Mouse (Mus musculus) E14TG2a.4 (cell line): ENCODE results near the gene Gfod2.
A peak's percentile ranks its signal among the peaks of the same experiment; 100 is the strongest.

Source experiments
- H3K27me3 ChIP-seq: 2 replicates; pipeline ENCODE4 v1.6.1; 2014; ENCODE audit warnings: low read length, control low read depth; ENCODE audit not compliant: insufficient read depth
- H3K36me3 ChIP-seq: 2 replicates; pipeline ENCODE4 v1.6.1; 2014; ENCODE audit warnings: low read length, control low read depth; ENCODE audit not compliant: insufficient read depth
- H3K4me1 ChIP-seq: replicated peaks from 2 replicates; pipeline ENCODE4 v1.6.1; 2014; ENCODE audit warnings: low read depth, low read length, control low read depth
- H3K4me3 ChIP-seq: replicated peaks from 2 replicates; pipeline ENCODE4 v1.5.1; 2014; ENCODE audit warnings: mild to moderate bottlenecking, low read length
- H3K9me3 ChIP-seq: 2 replicates; pipeline ENCODE4 v1.6.1; 2014; ENCODE audit warnings: low read length, control low read depth
- CTCF ChIP-seq: conservative IDR thresholded peaks from 2 replicates; pipeline ENCODE4 v1.5.1; 2014; ENCODE audit warnings: low read length
- NANOG ChIP-seq: IDR thresholded peaks from 2 replicates; pipeline ENCODE4 v1.6.1; 2014; ENCODE audit warnings: borderline replicate concordance, low read length, mixed read lengths
- POU5F1 ChIP-seq: IDR thresholded peaks from 2 replicates; pipeline ENCODE4 v1.6.1; 2014; ENCODE audit warnings: low read length, borderline replicate concordance

Gfod2 gene

GRCm38 (mm10) chr8:105773441-105773861 is 15.0 kb upstream of the Gfod2 start:
- Histone ChIP-seq H3K36me3 (peaks cover 90% of the 10 kb centered on the region), H3K4me1 (peaks cover 5% of the 10 kb centered on the region), H3K4me3 (no peak overlapping the region), H3K27me3 (no peaks in the 10 kb centered on the region), H3K9me3 (no peaks in the 10 kb centered on the region)
- no peak for TF ChIP-seq NANOG
- no peak for TF ChIP-seq POU5F1
- TF ChIP-seq CTCF = no peak

DNA sequence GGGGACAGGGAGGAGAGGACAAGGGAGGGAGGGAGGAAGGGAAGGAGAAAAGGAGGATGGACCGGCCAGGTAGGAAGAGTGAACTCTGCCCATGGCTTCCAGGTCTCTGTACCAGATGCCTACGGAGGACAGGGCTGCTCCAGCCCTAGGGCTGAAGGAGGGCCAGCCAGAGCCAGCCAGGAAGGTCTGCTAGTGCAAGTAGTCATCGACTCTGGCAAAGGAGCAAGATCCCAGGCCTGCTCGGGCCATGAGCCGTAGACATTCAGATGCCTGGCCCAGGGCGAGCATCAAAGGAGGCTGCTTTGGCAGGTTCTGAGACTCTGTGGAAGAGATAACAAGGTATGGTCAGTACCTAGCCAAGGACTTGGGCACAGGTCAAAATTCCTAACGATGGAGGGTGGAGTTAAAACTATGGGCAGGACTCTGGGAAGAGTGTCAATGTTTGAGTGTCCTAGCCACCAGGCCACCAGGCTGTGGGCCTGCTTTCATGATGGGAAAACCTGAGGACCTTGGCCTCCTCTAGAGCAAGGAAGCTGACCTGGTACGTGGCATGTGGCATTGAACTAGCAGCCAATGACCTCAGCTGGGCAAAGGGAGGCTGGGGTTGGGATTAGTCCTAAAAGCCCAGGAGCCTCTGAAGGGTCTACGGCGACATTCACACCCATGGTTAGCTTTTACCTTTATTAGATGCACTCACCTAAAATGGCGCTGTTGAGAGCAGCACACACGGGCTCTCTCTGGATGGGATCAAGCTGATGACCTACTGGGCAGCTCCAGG is 13.1 kb upstream of the Gfod2 start:
- peaks cover 82% of the 10 kb centered on the region for H3K36me3 ChIP-seq
- peaks cover 5% of the 10 kb centered on the region for H3K4me1 ChIP-seq
- H3K4me3 ChIP-seq = no peak overlapping the region
- H3K27me3 ChIP-seq = no peaks in the 10 kb centered on the region
- H3K9me3 ChIP-seq = no peaks in the 10 kb centered on the region
- TF ChIP-seq CTCF = no peak
- TF ChIP-seq POU5F1 = no peak
- TF ChIP-seq NANOG = no peak

DNA sequence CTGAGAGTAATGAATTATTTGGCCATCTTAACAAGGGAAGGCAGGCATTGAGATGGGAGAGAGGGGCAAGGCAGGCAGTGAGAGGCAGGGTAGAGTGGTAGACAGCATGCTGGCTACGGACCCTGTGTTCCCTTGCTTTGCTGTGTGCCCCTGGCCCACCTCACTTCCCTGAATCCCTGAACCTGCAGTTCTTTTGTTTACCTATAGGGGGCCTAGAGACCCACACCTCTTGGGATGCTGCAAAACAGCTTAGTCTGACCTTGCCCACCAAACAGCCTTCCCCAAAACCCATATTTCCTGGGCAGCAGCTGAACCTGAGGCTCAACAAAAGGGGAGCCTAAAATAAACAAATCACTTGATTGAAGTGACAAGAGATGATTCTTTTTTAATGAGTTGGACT is 12.1 kb upstream of the Gfod2 start:
- H3K36me3 ChIP-seq = peaks cover 73% of the 10 kb centered on the region
- TF ChIP-seq CTCF = peak; percentile 90
- TF ChIP-seq NANOG = no peak
- H3K4me1 ChIP-seq = peaks cover 5% of the 10 kb centered on the region
- H3K9me3 ChIP-seq = no peaks in the 10 kb centered on the region
- H3K4me3 ChIP-seq = no peak overlapping the region
- H3K27me3 ChIP-seq = no peaks in the 10 kb centered on the region

DNA sequence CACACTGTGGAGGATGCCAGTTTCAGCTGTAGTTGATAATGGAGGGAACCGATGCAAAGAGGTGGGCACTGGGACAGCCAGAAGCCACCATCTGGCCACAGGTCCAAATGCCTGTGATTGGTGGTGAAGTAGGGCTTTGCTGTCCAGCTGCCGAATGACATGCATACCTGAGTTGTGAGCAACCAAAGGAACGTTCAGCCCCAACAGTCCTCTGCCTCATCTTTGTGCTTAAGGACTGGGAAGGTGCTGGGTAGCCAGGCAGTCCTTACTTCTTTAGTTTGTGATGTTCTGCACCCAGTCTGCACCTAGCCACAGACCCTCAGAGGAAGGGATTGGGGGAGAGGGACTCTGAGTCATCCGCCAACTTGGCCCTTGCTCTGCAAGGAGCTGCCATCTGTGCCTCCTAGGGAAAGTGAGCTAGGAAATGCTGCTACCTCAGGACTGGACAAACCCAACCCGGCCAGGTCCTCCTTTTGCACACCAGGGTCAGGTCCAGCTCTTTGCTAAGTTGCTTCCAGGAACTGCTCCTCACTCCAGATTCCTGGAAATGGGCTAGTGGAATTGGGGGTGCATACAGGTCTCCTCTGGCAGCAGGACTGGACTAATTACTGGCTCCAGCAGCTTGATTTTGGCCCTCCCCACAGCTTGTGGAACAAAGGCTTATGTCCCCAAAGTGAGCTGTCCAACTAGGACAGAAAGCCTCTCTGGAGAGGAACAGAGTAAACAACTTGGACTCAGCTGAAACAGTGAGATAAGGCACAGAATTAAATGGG is 10.2 kb upstream of the Gfod2 start:
- H3K36me3 ChIP-seq = peaks cover 53% of the 10 kb centered on the region
- H3K27me3 ChIP-seq = no peaks in the 10 kb centered on the region
- TF ChIP-seq CTCF (no peak), NANOG (no peak), POU5F1 (no peak)
- peaks cover 2% of the 10 kb centered on the region; the same call in 1 of the 2 replicates for H3K9me3 ChIP-seq
- H3K4me1 ChIP-seq = peaks cover 5% of the 10 kb centered on the region
- no peak overlapping the region for H3K4me3 ChIP-seq

DNA sequence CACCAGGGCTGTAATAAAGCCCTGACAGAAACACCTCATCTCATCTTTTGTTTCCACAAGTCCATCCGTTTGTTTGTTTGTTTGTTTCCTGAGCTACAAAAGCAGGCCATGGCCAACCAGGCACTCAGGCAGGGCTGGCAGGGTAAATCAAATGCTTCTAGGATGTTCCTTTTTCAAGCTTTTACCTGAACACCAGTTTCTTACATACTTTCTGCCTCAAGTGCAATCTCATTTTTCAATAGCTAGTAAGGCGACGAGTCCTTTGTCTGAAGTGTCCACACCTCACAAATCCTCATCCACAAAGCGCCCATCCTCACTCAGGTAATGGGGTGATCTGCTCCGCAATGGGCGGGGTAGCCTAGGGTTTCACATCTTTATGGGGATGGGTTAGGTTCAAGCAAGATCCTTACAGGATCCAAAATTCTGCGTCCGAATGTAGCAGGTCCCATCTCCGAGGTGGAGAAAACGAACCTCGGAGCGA is 628 bp downstream of the Gfod2 start:
- 0 out of 2 replicates have a peak, but pooled peaks cover 4% of the 10 kb centered on the region for H3K36me3 ChIP-seq

GRCm38 (mm10) chr8:105754688-105755087 is 3.8 kb downstream of the Gfod2 start:
- 0 out of 2 replicates have a peak, but pooled peaks cover 4% of the 10 kb centered on the region for H3K36me3 ChIP-seq
- H3K9me3 ChIP-seq = no peaks in the 10 kb centered on the region
- H3K4me3 ChIP-seq = no peak overlapping the region
- H3K4me1 ChIP-seq = peaks cover 36% of the 10 kb centered on the region
- TF ChIP-seq POU5F1 = no peak
- no peak for TF ChIP-seq NANOG
- TF ChIP-seq CTCF = no peak
- no peaks in the 10 kb centered on the region for H3K27me3 ChIP-seq

More for the DNA sequence above, 628 bp downstream of the Gfod2 start:
- Histone ChIP-seq H3K27me3 (no peaks in the 10 kb centered on the region), H3K4me3 (peak overlapping the region; percentile 98), H3K4me1 (peaks cover 21% of the 10 kb centered on the region), H3K9me3 (no peaks in the 10 kb centered on the region)
- TF ChIP-seq NANOG = no peak
- TF ChIP-seq POU5F1 = no peak
- no peak for TF ChIP-seq CTCF

- Histone ChIP-seq H3K4me3 (no peak overlapping the region), H3K27me3 (no peaks in the 10 kb centered on the region), H3K4me1 (peaks cover 30% of the 10 kb centered on the region), H3K9me3 (no peaks in the 10 kb centered on the region), H3K36me3 (0 out of 2 replicates have a peak, but pooled peaks cover 4% of the 10 kb centered on the region)
- TF ChIP-seq CTCF (no peak), NANOG (no peak), POU5F1 (no peak)
Measured at GRCm38 (mm10) chr8:105753916-105754315, 4.5 kb downstream of the Gfod2 start.

DNA sequence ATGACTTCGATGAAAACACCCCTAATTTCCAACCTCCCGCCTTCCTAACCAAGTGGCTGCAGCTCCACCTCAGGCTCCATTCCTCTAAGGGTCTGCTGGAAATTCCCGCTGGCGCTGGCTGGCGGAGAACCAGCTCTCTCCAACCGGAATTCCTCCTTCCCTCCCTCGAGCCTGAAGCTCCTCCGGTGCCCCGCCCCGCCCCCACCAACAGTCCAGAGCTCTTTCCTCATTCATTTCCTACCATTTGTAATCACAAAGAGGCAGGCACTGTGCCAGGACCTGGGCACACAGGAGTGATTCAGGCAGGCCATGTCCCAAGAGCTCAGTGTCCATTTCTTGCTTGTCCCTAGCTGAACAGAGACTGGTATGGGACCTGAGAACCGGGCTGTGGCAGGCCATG is 7.9 kb downstream of the Gfod2 start:
- TF ChIP-seq NANOG (no peak), POU5F1 (no peak), CTCF (no peak)
- no peaks in the 10 kb centered on the region for H3K27me3 ChIP-seq
- H3K36me3 ChIP-seq = 0 out of 2 replicates have a peak, but pooled peaks cover 4% of the 10 kb centered on the region
- H3K9me3 ChIP-seq = no peaks in the 10 kb centered on the region
- H3K4me1 ChIP-seq = peaks cover 27% of the 10 kb centered on the region
- H3K4me3 ChIP-seq = peak overlapping the region; percentile 45
